Comparison of ENCODE assay signal across 15 mouse cellular contexts in genomic region chr2:58660591-58660990, GRCm38 (mm10).
DNase-seq lines count a peak whose midpoint lies in the region; ATAC-seq and TF ChIP-seq lines count a peak whose summit lies in the region.
"Had no signal": no experiment of that assay in that cellular context is flagged by ENCODE, and none has a peak within 500 bp of the region (broad histone marks: within the 10 kb centered on the region; RNA-seq: fewer than 3 reads in every experiment).

No protein-coding gene starts in this region.

- ATAC-seq in limb, embryonic 14.5 days (ENCODE audit: low FRiP score, low read depth), result peak; percentile 30; the same call in 1 of the 2 replicates
- ATAC-seq in inflammation-experienced regulatory T-cells, adult 6 months, result no peak
- ATAC-seq: liver, postnatal 0 days had no signal

- WGBS in limb, embryonic 14.5 days, result 47% methylated on average over 13 of the region's 13 CpGs

- peaks cover 6% of the 10 kb centered on the region for H3K4me1 ChIP-seq in limb, embryonic 14.5 days (ENCODE audit: control insufficient read depth, insufficient read depth, low read length)

- no peak overlapping the region for H3K27ac ChIP-seq in gastrocnemius, adult 2 months
- peak overlapping the region; percentile 29; the same call in 1 of the 2 replicates for H3K27ac ChIP-seq in layer of hippocampus, adult 2 months
- no peak overlapping the region for H3K27ac ChIP-seq in limb, embryonic 14.5 days (replicated peaks; ENCODE audit: low read depth, low read length)
- H3K27ac ChIP-seq: forebrain, embryonic 10.5 days; stomach, postnatal 0 days had no signal

- no peak for TF ChIP-seq CTCF in gastrocnemius, adult 2 months (IDR thresholded peaks at IDR 0.05)
- TF ChIP-seq CTCF in layer of hippocampus, adult 2 months (conservative IDR thresholded peaks at IDR 0.05), result no peak
- TF ChIP-seq CTCF in brain, embryonic 14.5 days (IDR thresholded peaks at IDR 0.05; ENCODE audit: borderline replicate concordance, extremely low read depth, insufficient read depth, insufficient read length), result no peak

- peak overlapping the region; percentile 26; the same call in 1 of the 2 replicates for H3K4me3 ChIP-seq in gastrocnemius, adult 2 months
- no peak overlapping the region; the same call in 1 of the 2 replicates for H3K4me3 ChIP-seq in layer of hippocampus, adult 2 months
- no peak overlapping the region for H3K4me3 ChIP-seq in limb, embryonic 14.5 days (replicated peaks; ENCODE audit: low read length)
- H3K4me3 ChIP-seq: forebrain, embryonic 10.5 days had no signal

- no peaks in the 10 kb centered on the region for H3K9me3 ChIP-seq in limb, embryonic 14.5 days (ENCODE audit: control insufficient read depth, low read length)

- H3K4me2 ChIP-seq in limb, embryonic 14.5 days (replicated peaks; ENCODE audit: low read depth, low read length, severe bottlenecking), result peak overlapping the region; percentile 35

- H3K9ac ChIP-seq in limb, embryonic 14.5 days (ENCODE audit: low read depth, low read length, severe bottlenecking), result no peak overlapping the region
- H3K9ac ChIP-seq: liver, postnatal 0 days had no signal

- no peaks in the 10 kb centered on the region for H3K27me3 ChIP-seq in limb, embryonic 14.5 days (ENCODE audit: control insufficient read depth, insufficient read depth, low read length)

- intact Hi-C loops in gastrocnemius, adult 2 months (cut with DNase I), result loop anchor here (10.0 kb wide), 1 partner anchor 356 kb away; no protein-coding TSS in a partner anchor

- TF ChIP-seq POLR2A in brain, embryonic 14.5 days (IDR thresholded peaks at IDR 0.05; ENCODE audit: borderline replicate concordance, extremely low read depth, insufficient read depth, insufficient read length, poor library complexity, severe bottlenecking), result no peak
- no peak for TF ChIP-seq POLR2A in limb, embryonic 14.5 days (IDR thresholded peaks at IDR 0.05; ENCODE audit: borderline replicate concordance, extremely low read depth, insufficient read depth, insufficient read length)

- H3K36me3 ChIP-seq in limb, embryonic 14.5 days (ENCODE audit: control insufficient read depth, insufficient read depth, low read length), result no peaks in the 10 kb centered on the region
- H3K36me3 ChIP-seq: forebrain, embryonic 10.5 days; G1E had no signal

- DNase-seq in gastrocnemius, adult 2 months, result no peak
- no peak for DNase-seq in gastrocnemius, postnatal 25 days
- no peak for DNase-seq in layer of hippocampus, adult 2 months (ENCODE audit: low spot score in 2 of 2)
- DNase-seq in layer of hippocampus, postnatal 14 days (ENCODE audit: low spot score in 2 of 2), result no peak
- DNase-seq in brain, embryonic 14.5 days (ENCODE audit: low read depth), result peak; percentile 62
- DNase-seq in limb, embryonic 14.5 days (ENCODE audit: low spot score), result no peak
- DNase-seq: cerebellum, postnatal 14 days; kidney, postnatal 10 days; liver, postnatal 0 days; right cerebral cortex, postnatal 14 days; thymus, postnatal 4 days had no signal
